Mouse (Mus musculus) lung, embryonic 15.5 days (tissue): ENCODE data around the gene Mff. TPM values are rescaled to one million over a fixed set of nuclear protein-coding genes. Genes with fewer than 3 reads are reported as not detected.
A peak's percentile ranks its signal among the peaks of the same experiment; 100 is the strongest.

Experiments used
- ATAC-seq: fragments of 200-750 bp; cut with Nextera tagmentation; 2 replicates; pipeline ENCODE4 v1.8.0; 2017; ENCODE audit warnings: moderate number of reproducible peaks, borderline replicate concordance; ENCODE audit not compliant: low FRiP score, low TSS enrichment; ENCODE audit errors: extremely low read depth
- H3K27ac ChIP-seq: fragments of 300-500 bp; sonication (generic); 2 replicates; pipeline ENCODE4 v1.5.1; 2015; ENCODE audit warnings: moderate library complexity, mild to moderate bottlenecking, inconsistent platforms
- H3K27me3 ChIP-seq: fragments of 300-500 bp; sonication (generic); 2 replicates; pipeline ENCODE4 v1.6.1; 2015; ENCODE audit warnings: inconsistent platforms
- H3K36me3 ChIP-seq: fragments of 300-500 bp; sonication (generic); 2 replicates; pipeline ENCODE4 v1.6.1; 2015; ENCODE audit warnings: inconsistent platforms
- H3K4me1 ChIP-seq: fragments of 300-500 bp; sonication (generic); 2 replicates; pipeline ENCODE4 v1.6.1; 2015; ENCODE audit warnings: inconsistent platforms
- H3K4me2 ChIP-seq: fragments of 300-500 bp; sonication (generic); 2 replicates; pipeline ENCODE4 v1.6.1; 2015; ENCODE audit warnings: inconsistent platforms, mild to moderate bottlenecking, moderate library complexity
- H3K4me3 ChIP-seq: fragments of 300-500 bp; sonication (generic); 2 replicates; pipeline ENCODE4 v1.5.1; 2015; ENCODE audit warnings: mild to moderate bottlenecking, inconsistent platforms
- H3K9ac ChIP-seq: fragments of 300-500 bp; sonication (generic); 2 replicates; pipeline ENCODE4 v1.6.1; 2015; ENCODE audit warnings: inconsistent platforms
- H3K9me3 ChIP-seq: fragments of 300-500 bp; sonication (generic); 2 replicates; pipeline ENCODE4 v1.6.1; 2016; ENCODE audit warnings: inconsistent platforms
- WGBS: fragments of 180-500 bp; shearing (Covaris S2); methylation state at CpG from one replicate; pipeline ENCODE4 v1.1.7; 2015; 5-methylcytosine and 5-hydroxymethylcytosine counted together
- polyA plus RNA-seq: library from polyadenylated mRNA; unstranded; fragments of >200 nt; fragmentation: Nextera tagmentation; extraction: Ambion mirVana; gene quantifications from 2 replicates; pipeline ENCODE4 v1.2.1, GENCODE M21; 2015

Gene Mff
- polyA plus RNA-seq, 1 experiment from 2014 or later: 208 TPM

DNA sequence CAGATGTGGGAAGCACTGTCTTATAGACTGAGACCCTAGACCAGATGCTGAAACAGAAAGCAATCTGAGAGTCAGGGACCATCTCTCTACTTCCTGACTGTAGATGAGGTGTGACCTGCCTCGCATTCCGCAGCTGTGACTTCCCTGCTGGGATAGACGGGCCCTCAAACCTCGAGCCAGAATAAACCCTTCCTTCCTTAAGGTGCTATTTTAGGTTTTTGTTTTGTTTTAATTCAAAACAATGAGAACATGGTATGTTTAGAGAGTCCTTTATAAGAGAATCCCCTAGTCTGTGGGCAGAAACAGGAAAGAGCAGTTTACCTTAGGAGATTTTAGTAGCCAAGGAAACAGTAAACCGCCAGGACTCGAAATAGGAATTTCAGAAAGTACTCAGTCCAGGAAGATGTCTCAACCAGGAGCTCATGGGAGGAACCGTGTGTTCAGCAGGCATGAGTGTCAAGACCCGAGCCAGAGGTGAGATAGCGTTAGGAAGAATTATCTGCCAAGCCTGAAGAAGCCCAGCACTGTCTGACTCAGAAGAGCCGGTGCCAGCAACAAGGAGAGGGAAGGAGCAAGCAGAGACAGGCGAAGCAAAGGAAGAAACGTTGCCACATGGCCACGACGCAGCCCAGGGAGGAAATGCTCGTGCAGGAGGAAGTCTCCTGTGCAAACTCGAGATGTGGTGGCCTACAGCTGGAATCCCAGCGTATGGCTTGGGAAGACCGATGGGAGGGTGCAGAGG is 71.2 kb downstream of the Mff start:
- no peak overlapping the region for H3K4me3 ChIP-seq
- no peaks in the 10 kb centered on the region for H3K9me3 ChIP-seq
- no peak overlapping the region for H3K9ac ChIP-seq
- H3K4me1 ChIP-seq: no peaks in the 10 kb centered on the region
- no peaks in the 10 kb centered on the region for H3K27me3 ChIP-seq
- H3K36me3 ChIP-seq: no peaks in the 10 kb centered on the region
- peak overlapping the region; percentile 16; the same call in 1 of the 2 replicates for H3K4me2 ChIP-seq
- peak; percentile 37; the same call in 1 of the 2 replicates for ATAC-seq
- peak overlapping the region; percentile 76 for H3K27ac ChIP-seq
- WGBS: 49% methylated on average over 18 of the region's 18 CpGs

DNA sequence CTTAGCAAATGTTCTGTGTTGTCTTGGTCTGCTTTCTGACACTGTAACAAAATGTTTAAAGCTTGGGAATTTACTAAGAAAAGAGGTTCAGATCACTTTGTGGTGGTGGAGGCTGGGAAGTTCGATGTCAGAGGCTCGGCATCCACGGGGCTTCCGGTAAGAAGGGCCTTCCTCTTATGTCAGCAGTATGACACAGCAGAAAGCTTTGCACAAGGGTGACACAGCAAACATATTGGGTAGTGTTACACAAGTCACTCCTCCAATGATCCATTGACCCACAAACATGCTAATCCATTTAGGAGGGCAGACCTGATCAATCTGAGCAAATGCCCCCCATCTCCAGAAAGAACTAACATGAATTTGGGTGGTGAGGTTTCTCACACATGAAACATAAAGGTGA is 72.4 kb downstream of the Mff start:
- no peaks in the 10 kb centered on the region for H3K9me3 ChIP-seq
- H3K4me3 ChIP-seq: no peak overlapping the region
- H3K27me3 ChIP-seq: no peaks in the 10 kb centered on the region
- 90% methylated on average over 4 of the region's 4 CpGs for WGBS
- H3K27ac ChIP-seq: no peak overlapping the region
- no peaks in the 10 kb centered on the region for H3K36me3 ChIP-seq
- ATAC-seq: no peak
- no peak overlapping the region for H3K4me2 ChIP-seq
- H3K9ac ChIP-seq: no peak overlapping the region
- H3K4me1 ChIP-seq: no peaks in the 10 kb centered on the region

DNA sequence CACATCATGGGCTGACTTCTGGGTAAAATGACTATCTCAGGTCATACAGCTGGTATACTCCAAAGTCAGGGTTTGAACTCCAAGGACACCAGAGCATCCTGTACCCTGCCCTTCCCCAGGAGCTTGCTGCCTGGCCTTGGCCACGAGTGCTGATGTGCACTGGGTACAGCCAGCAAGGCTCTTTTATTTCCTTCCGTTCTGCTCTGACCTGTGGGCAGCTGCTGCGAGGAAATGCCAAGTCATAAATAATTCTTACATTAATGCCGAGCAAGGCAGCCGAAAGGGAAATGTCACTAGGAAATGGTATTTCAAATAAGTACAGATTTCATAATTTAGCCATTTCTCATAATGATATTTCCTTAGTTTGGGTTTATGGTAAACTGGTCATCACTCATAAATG is 73.6 kb downstream of the Mff start:
- WGBS: 48% methylated on average over 5 of the region's 5 CpGs
- no peaks in the 10 kb centered on the region for H3K36me3 ChIP-seq
- ATAC-seq: 0 out of 2 replicates have a peak, but pooled peaks have one; percentile 60

DNA sequence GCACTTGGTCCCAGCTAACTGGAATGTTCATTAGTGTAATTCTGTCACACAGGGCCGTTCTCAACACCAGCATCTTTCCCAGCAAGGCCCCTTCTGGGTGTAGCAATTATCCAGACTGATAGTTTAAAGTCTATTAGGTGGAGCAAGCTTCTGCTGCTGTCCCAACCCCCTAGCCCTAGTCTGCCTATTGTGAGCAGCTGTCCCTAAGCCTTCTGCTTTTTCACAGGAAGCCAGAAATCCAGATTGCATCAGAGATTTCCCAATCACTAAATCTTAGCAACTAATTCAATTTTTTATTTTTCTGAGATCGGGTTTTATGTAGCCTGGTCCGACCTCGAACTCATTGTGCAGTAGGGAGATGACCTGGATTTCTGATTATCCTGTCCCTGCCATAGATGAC is 74.2 kb downstream of the Mff start:
- Histone ChIP-seq H3K4me3 (no peak overlapping the region), H3K27ac (no peak overlapping the region), H3K36me3 (no peaks in the 10 kb centered on the region), H3K4me2 (no peak overlapping the region), H3K9me3 (no peaks in the 10 kb centered on the region), H3K4me1 (no peaks in the 10 kb centered on the region), H3K27me3 (no peaks in the 10 kb centered on the region), H3K9ac (no peak overlapping the region)
- ATAC-seq: no peak
- WGBS: 81% methylated on average over 4 of the region's 4 CpGs

More for the DNA sequence above, 73.6 kb downstream of the Mff start:
- no peak overlapping the region for H3K4me3 ChIP-seq
- no peak overlapping the region for H3K9ac ChIP-seq
- H3K27me3 ChIP-seq: no peaks in the 10 kb centered on the region
- H3K27ac ChIP-seq: no peak overlapping the region
- no peaks in the 10 kb centered on the region for H3K9me3 ChIP-seq
- H3K4me2 ChIP-seq: no peak overlapping the region
- H3K4me1 ChIP-seq: no peaks in the 10 kb centered on the region

DNA sequence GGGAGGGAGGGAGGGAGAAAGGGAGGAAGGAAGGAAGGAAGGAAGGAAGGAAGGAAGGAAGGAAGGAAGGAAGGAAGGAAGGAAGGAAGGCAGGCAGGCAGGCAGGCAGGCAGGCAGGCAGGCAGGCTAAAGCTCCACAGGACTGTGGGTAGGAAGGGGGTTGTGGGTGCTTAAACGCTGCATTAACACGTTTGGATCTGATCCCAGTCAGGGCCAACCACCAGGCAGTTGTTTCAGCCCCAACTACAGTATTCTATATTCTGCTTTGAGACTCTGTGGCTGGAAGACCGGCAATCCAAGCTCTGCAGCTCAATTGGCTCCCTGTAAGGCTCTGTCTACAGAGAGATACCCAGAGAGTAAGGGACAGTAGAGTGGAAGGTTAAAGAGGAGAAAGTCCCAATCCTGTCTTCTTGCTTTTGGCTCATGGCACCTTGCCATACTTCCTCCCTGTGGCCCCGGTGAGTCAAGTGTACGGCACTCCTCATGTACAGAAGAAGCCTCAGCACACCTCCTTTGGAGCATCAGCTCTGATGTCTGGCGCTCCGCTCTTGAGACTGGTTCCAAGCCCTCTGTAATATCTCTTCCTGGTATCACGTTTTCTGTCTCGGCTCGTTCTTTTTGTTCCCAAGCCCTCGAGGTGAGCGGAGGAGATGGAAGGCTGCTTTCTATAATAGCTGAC is 76.6 kb downstream of the Mff start:
- no peaks in the 10 kb centered on the region for H3K27me3 ChIP-seq
- no peak overlapping the region for H3K27ac ChIP-seq
- 71% methylated on average over 12 of the region's 12 CpGs for WGBS
- no peaks in the 10 kb centered on the region for H3K9me3 ChIP-seq
- H3K36me3 ChIP-seq: no peaks in the 10 kb centered on the region
- no peak overlapping the region for H3K4me3 ChIP-seq
- no peak overlapping the region for H3K4me2 ChIP-seq
- no peak overlapping the region for H3K9ac ChIP-seq
- no peaks in the 10 kb centered on the region for H3K4me1 ChIP-seq
- no peak for ATAC-seq

Other genes with a start within 250 kb of the Mff start
- gene Col4a4, start 138.0 kb upstream of the Mff start, polyA plus RNA-seq: 11.3 and 12.7 TPM in 2 replicates
- gene Col4a3, start 138.0 kb upstream of the Mff start, polyA plus RNA-seq: 4.3 and 5.4 TPM in 2 replicates
- 0.10 TPM in 2 replicates for gene Tm4sf20, start 43.6 kb downstream of the Mff start, polyA plus RNA-seq
- not detected in 2 replicates for gene Gm47791, start 46.4 kb downstream of the Mff start, polyA plus RNA-seq
- 32.1 and 32.3 TPM in 2 replicates for gene Agfg1, start 114.6 kb downstream of the Mff start, polyA plus RNA-seq
- 0.19 TPM in 1 of 2 replicates, not detected in the other for gene A030005L19Rik, start 188.4 kb downstream of the Mff start, polyA plus RNA-seq
- not detected in 2 replicates for gene A030014E15Rik, start 200.0 kb downstream of the Mff start, polyA plus RNA-seq
- gene Gm6217, start 206.5 kb downstream of the Mff start, polyA plus RNA-seq: not detected in 2 replicates
- gene A030003K21Rik, start 218.5 kb downstream of the Mff start, polyA plus RNA-seq: not detected in 2 replicates
- not detected in 2 replicates for gene Gm7544, start 231.1 kb downstream of the Mff start, polyA plus RNA-seq
- gene Gm47955, start 235.4 kb downstream of the Mff start, polyA plus RNA-seq: not detected in 2 replicates